Mouse (Mus musculus) monocyte, adult 59 days (primary cell): Measurements from ENCODE around the gene Galnt12. TPM values are rescaled to one million over a fixed set of nuclear protein-coding genes. Genes with fewer than 3 reads are reported as not detected.

Source experiments
- total RNA-seq, 2 experiments: library from RNA; stranded (reverse); gene quantifications; one replicate each; pipeline ENCODE4 v1.2.4; 2023

Galnt12 gene
- total RNA-seq: 1 to 10 TPM; 2.5 to 2.6 TPM

GRCm38 (mm10) chr4:47091493-47092386, at the start of gene Galnt12:
Gene Galnt12 (plus strand): TSS chr4:47091909.

GRCm38 (mm10) chr4:47056791-47057509, 34.8 kb upstream of the Galnt12 start, which contains the start of gene Anks6:
Gene Anks6 (minus strand): TSS chr4:47057427.

Other genes starting within 250 kb of the Galnt12 start
- gene Gabbr2, start 100.0 kb upstream of the Galnt12 start, total RNA-seq: not detected
- under 1 TPM; 0.45 to 0.91 TPM for gene Anks6, start 34.5 kb upstream of the Galnt12 start, total RNA-seq
- gene Col15a1, start 116.3 kb downstream of the Galnt12 start, total RNA-seq: 1 to 10 TPM; 1.6 to 1.8 TPM